Mouse (Mus musculus) liver, embryonic 14.5 days (tissue): ENCODE data around the gene Synj2. TPM values are rescaled to one million over a fixed set of nuclear protein-coding genes. Genes with fewer than 3 reads are reported as not detected.

ENCODE experiments used
- ATAC-seq: fragments of 200-750 bp; cut with Nextera tagmentation; 2 replicates; pipeline ENCODE4 v1.8.0; 2017; ENCODE audit warnings: moderate number of reproducible peaks, mild to moderate bottlenecking, moderate library complexity; ENCODE audit not compliant: insufficient read depth
- DNase-seq, 3 experiments: peaks; one replicate each; pipeline ENCODE4 v3.0.0-alpha.2; 2012 to 2013; ENCODE audit warnings: low read depth in 3 of 3, low spot score in 3 of 3
- H3K27ac ChIP-seq: fragments of 300-500 bp; sonication (generic); 2 replicates; pipeline ENCODE4 v1.5.1; 2014; ENCODE audit warnings: moderate library complexity, mild to moderate bottlenecking, control low read depth, inconsistent platforms
- H3K27me3 ChIP-seq: fragments of 300-500 bp; sonication (generic); 2 replicates; pipeline ENCODE4 v1.6.1; 2014; ENCODE audit warnings: mild to moderate bottlenecking, low read length, moderate library complexity; ENCODE audit not compliant: control insufficient read depth, insufficient read depth
- H3K36me3 ChIP-seq: fragments of 300-500 bp; sonication (generic); replicated peaks from 2 replicates; pipeline ENCODE4 v1.6.1; 2014; ENCODE audit warnings: low read depth; ENCODE audit not compliant: control insufficient read depth, insufficient read depth
- H3K4me1 ChIP-seq, 2 experiments: fragments of 200-500 bp in 1 of 2; fragments of 300-500 bp in 1 of 2; sonication (generic) in 1 of 2; replicated peaks; 2 replicates each; pipeline ENCODE4 v1.6.1; 2012 to 2014; ENCODE audit warnings: antibody characterized with exemption in 1 of 2, inconsistent platforms in 1 of 2, low read length in 1 of 2; ENCODE audit not compliant: control insufficient read depth in 2 of 2, insufficient read depth in 2 of 2
- H3K4me2 ChIP-seq: fragments of 300-500 bp; sonication (generic); 2 replicates; pipeline ENCODE4 v1.6.1; 2014; ENCODE audit warnings: low read depth, mild to moderate bottlenecking, control low read depth, moderate library complexity
- H3K4me3 ChIP-seq, 2 experiments: fragments of 200-500 bp in 1 of 2; fragments of 300-500 bp in 1 of 2; sonication (generic) in 1 of 2; 2 replicates each; pipeline ENCODE4 v1.5.1; 2012 to 2014; ENCODE audit warnings: low read depth in 2 of 2, low read length in 2 of 2, mild to moderate bottlenecking in 2 of 2, control low read depth in 1 of 2, inconsistent platforms in 1 of 2, moderate library complexity in 1 of 2; ENCODE audit not compliant: insufficient read depth in 1 of 2
- H3K9ac ChIP-seq: fragments of 300-500 bp; sonication (generic); replicated peaks from 2 replicates; pipeline ENCODE4 v1.6.1; 2014; ENCODE audit warnings: mild to moderate bottlenecking, control low read depth, moderate library complexity
- H3K9me3 ChIP-seq: fragments of 300-500 bp; sonication (generic); 2 replicates; pipeline ENCODE4 v1.6.1; 2016; ENCODE audit warnings: low read length, mixed read lengths; ENCODE audit not compliant: control insufficient read depth
- CTCF ChIP-seq: IDR thresholded peaks from 2 replicates; pipeline ENCODE4 v1.5.1; 2016; ENCODE audit warnings: antibody characterized with exemption, low read depth, control low read depth
- EP300 ChIP-seq: IDR thresholded peaks from 2 replicates; pipeline ENCODE4 v1.6.1; 2016; ENCODE audit warnings: antibody characterized with exemption, low read depth
- WGBS: fragments of 180-500 bp; shearing (Covaris S2); extraction: QIAGEN DNeasy Blood & Tissue Kit; methylation state at CpG from one replicate; pipeline ENCODE4 v1.1.7; 2014; ENCODE audit not compliant: insufficient replicate concordance; 5-methylcytosine and 5-hydroxymethylcytosine counted together
- polyA plus RNA-seq, 2 experiments: library from polyadenylated mRNA; depleted of rRNA in 1 of 2; stranded (reverse) in 1 of 2; unstranded in 1 of 2; fragments of >200 nt; fragmentation: Nextera tagmentation in 1 of 2; extraction: Ambion mirVana in 1 of 2; gene quantifications; 2 replicates each; pipeline versions ENCODE4 v1.2.1 to v1.2.3; 2012 to 2014

Gene Synj2
- polyA plus RNA-seq, 2 experiments: 1.6 to 1.9 TPM

DNA sequence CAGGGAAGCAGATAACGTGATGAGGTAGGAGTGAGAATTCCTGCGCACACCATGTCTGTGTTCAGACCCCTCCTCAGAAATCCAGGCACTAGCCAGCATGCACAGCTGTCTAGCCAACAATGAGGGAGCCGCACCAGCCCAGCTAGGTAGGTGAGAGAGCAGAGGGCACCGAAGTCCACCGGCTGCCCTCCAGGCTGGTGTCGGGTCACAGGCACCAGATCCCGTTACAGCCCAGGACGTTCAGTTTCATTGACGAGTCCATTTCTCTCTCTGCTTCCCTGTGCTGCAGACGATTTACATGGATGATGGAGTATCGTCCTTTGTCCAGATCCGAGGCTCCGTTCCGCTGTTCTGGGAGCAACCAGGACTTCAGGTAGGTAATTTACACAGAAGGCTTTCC lies 55.5 kb downstream of the Synj2 start:
- no peaks in the 10 kb centered on the region for H3K36me3 ChIP-seq
- no peaks in the 10 kb centered on the region for H3K27me3 ChIP-seq
- H3K4me2 ChIP-seq: no peak overlapping the region
- 74% methylated on average over 14 of the region's 14 CpGs for WGBS
- no peak for DNase-seq
- TF ChIP-seq CTCF (no peak), EP300 (no peak)
- H3K9ac ChIP-seq: no peak overlapping the region
- no peaks in the 10 kb centered on the region for H3K9me3 ChIP-seq
- ATAC-seq: no peak
- H3K27ac ChIP-seq: no peak overlapping the region
- no peak overlapping the region for H3K4me3 ChIP-seq
- H3K4me1 ChIP-seq: no peaks in the 10 kb centered on the region

DNA sequence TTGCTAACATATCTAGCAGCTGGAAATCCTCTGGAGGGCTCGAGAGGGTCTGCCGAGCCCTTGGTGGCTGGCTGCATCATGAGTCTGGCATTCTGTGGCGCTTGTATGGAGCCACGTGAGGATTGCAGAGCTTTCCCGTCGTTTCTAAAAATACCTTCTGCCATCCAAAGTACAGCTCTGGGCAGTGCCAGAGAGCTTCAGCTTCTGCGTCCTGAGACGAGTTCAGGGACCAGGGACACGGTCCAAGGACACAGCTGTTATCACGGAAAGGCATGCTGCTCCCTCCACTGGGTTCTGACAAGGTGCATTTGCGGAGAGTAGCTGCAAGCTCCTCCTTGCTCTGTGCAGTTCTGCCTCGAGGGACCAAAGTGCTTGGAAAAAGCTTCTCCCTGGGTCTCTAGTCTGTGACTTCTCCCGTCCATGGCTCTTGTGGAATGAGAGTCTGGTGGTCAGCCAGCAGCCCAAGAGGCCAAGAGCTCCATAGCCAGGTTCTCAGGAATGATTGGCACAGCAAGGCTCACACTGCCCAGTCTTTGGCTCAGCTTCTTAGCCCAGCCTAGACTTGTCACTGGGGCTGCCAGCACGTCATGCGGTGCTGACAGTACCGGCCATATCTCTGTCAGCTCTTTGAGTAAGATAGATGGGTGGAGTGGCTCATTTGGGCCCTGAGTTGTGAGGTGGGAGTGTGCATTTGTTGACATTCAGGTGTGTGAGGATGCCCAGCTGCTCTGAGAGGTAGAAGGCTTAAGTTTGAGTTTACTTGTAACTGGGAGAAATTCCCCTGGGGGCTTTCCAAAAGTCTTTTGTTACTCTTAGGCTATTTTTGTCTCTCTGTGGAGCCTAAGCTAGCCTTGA lies 56.5 kb downstream of the Synj2 start:
- no peak overlapping the region for H3K27ac ChIP-seq
- H3K36me3 ChIP-seq: no peaks in the 10 kb centered on the region
- H3K9me3 ChIP-seq: no peaks in the 10 kb centered on the region
- H3K4me3 ChIP-seq: no peak overlapping the region
- H3K9ac ChIP-seq: no peak overlapping the region
- ATAC-seq (no peak), DNase-seq (no peak)
- H3K4me2 ChIP-seq: no peak overlapping the region
- TF ChIP-seq CTCF (no peak), EP300 (no peak)
- H3K27me3 ChIP-seq: no peaks in the 10 kb centered on the region
- 58% methylated on average over 16 of the region's 16 CpGs for WGBS
- H3K4me1 ChIP-seq: no peaks in the 10 kb centered on the region

DNA sequence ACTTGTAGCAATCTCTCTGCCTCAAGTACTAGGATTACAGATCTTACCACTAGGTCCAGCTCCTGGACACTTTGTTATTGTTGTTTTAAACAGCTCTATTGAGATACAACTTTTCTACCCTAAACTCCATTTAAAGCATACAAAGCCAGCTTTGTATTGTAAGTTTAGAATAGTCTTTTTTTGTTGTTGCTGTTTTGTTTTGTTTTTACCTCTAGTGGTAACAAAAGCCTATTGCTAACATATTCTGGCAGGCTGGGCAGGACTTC lies 57.1 kb downstream of the Synj2 start:
- Histone ChIP-seq H3K27me3 (no peaks in the 10 kb centered on the region), H3K4me3 (no peak overlapping the region), H3K27ac (no peak overlapping the region), H3K36me3 (no peaks in the 10 kb centered on the region), H3K4me1 (no peaks in the 10 kb centered on the region), H3K4me2 (no peak overlapping the region), H3K9ac (no peak overlapping the region), H3K9me3 (no peaks in the 10 kb centered on the region)
- TF ChIP-seq EP300 (no peak), CTCF (no peak)
- ATAC-seq: no peak
- DNase-seq: no peak

DNA sequence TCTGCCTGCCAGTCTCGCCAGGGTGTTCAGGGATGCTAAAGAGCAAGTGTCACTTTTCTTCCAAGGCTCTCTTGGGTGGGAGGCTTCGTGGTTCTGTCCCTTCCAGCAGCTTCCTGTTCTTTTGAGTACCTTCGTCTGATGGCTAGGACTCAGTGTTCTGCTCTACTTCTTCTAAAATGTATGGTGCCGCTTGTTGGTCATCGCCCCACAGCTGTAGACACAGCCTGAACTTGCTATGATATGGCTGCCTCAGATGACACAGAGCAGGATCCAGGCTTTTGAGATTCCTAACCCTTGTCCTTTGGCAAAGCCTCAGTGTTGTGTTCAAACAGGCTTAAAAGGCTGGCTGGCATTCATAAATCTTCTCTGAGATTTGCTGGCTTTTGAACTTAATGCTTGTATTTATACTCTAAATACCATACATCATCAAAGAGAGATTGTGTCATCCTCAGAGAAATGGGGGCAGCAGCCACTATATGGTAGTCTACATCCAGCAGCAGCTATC lies 58.0 kb downstream of the Synj2 start:
- H3K36me3 ChIP-seq: no peaks in the 10 kb centered on the region
- H3K4me2 ChIP-seq: no peak overlapping the region
- H3K27me3 ChIP-seq: no peaks in the 10 kb centered on the region
- no peak overlapping the region for H3K27ac ChIP-seq
- no peaks in the 10 kb centered on the region for H3K4me1 ChIP-seq
- ATAC-seq (no peak), DNase-seq (no peak)
- no peak overlapping the region for H3K9ac ChIP-seq
- H3K4me3 ChIP-seq: no peak overlapping the region
- 38% methylated on average over 5 of the region's 5 CpGs for WGBS
- no peak for TF ChIP-seq EP300
- TF ChIP-seq CTCF: no peak
- no peaks in the 10 kb centered on the region for H3K9me3 ChIP-seq

DNA sequence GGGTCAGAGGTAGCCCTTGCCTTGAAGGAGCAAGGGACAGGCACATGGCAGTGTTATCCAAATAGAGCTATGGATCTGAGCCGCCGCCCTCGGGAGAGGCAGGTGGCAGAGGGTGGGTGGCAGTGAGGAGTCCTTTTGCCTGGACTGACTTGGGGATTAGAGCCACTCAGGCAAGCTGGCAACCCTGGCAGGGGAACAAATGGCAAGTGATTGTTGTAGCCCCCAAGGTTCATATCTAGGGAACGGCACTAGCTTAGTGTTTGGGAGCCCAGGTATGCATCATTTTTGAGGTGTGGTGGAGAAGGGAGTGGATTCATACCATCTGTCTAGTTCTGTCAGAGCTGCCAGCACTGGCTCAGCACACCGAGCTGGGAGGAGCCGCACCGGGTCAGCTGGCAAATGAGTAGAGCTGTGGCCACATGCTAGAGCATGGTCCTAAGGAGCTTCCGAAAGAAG lies 59.8 kb downstream of the Synj2 start:
- Histone ChIP-seq H3K36me3 (no peaks in the 10 kb centered on the region), H3K4me2 (no peak overlapping the region), H3K4me3 (no peak overlapping the region), H3K9ac (no peak overlapping the region), H3K9me3 (no peaks in the 10 kb centered on the region), H3K27ac (no peak overlapping the region), H3K4me1 (peaks cover 3 to 8% of the 10 kb centered on the region in 2 experiments; a peak in 3 of 4 replicates), H3K27me3 (no peaks in the 10 kb centered on the region)
- WGBS: 65% methylated on average over 8 of the region's 8 CpGs
- ATAC-seq: no peak
- DNase-seq: no peak
- TF ChIP-seq CTCF: no peak
- no peak for TF ChIP-seq EP300
